Mouse (Mus musculus) kidney, postnatal 14 days (tissue): ENCODE data around the gene Olfr380.

Source experiments
- DNase-seq: peaks from one replicate; pipeline ENCODE4 v3.0.0; 2022; ENCODE audit warnings: mixed read lengths

Gene Olfr380

DNA sequence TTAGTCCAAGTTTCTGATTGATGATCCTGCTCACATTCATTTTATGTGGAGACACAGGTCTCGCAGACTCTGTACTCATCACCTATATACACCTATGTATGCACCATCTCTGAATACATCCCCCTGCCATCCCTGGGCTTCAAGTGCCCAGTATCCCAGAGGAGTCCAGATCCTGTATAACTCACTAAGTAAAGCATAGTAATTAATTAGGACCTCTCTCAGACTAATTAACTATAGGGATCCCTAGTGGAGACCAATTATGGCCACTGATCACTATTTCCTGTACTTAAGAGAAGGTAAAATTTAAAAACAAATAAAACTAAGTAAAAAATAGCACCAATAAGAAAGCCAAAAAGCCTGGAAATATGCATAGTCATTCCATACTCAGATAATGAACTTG lies at the start of gene Olfr380:
Gene Olfr380, minus strand, starts transcription at position 101 of the 400 bp plus-strand sequence.
- DNase-seq: no peak

- no peak for DNase-seq
These were observed 34.2 kb upstream of the Olfr380 start, which contains the start of gene Olfr381 for GRCm38 (mm10) chr11:73491503-73491902. TSS of gene Olfr381 (minus strand) at chr11:73491603.

GRCm38 (mm10) chr11:73428377-73428776 lies 28.9 kb downstream of the Olfr380 start, which contains the start of gene Olfr378:
TSS of gene Olfr378 (minus strand) at chr11:73428477.
- no peak for DNase-seq
